Mouse (Mus musculus): ENCODE data around the gene Zdhhc13. TPM values are rescaled to one million over a fixed set of nuclear protein-coding genes. Genes with fewer than 3 reads are reported as not detected.

Zdhhc13 gene
- polyA plus RNA-seq (2012; rRNA removed): 3.4 and 5.6 TPM in 2 replicates

GRCm38 (mm10) chr7:48788851-48789572 is at the start of gene Zdhhc13:
TSS of gene Zdhhc13 (plus strand) at chr7:48789003.

GRCm38 (mm10) chr7:48847820-48848650 is 59.2 kb downstream of the Zdhhc13 start, which contains the start of gene Csrp3:
TSS of gene Csrp3 (minus strand) at chr7:48848033.

Other genes with a start within 250 kb of the Zdhhc13 start
- 0.05 TPM in 1 of 2 replicates, not detected in the other for gene Mrgprb2, start 230.9 kb upstream of the Zdhhc13 start, polyA plus RNA-seq (2012; rRNA removed)
- not detected in 2 replicates for gene Mrgprb3, start 145.2 kb upstream of the Zdhhc13 start, polyA plus RNA-seq (2012; rRNA removed)
- gene Csrp3, start 59.0 kb downstream of the Zdhhc13 start, polyA plus RNA-seq (2012; rRNA removed): 3.1 and 3.4 TPM in 2 replicates
- 1.4 and 2.5 TPM in 2 replicates for gene E2f8, start 92.6 kb downstream of the Zdhhc13 start, polyA plus RNA-seq (2012; rRNA removed)
- gene Nav2, start 119.7 kb downstream of the Zdhhc13 start, polyA plus RNA-seq (2012; rRNA removed): 3.2 and 4.3 TPM in 2 replicates

Measured in stomach, adult 2 months (tissue).